Mouse (Mus musculus): ENCODE results near the gene Gpm6a. TPM values are rescaled to one million over a fixed set of nuclear protein-coding genes. Genes with fewer than 3 reads are reported as not detected.

The Gpm6a gene
- 2.4 and 2.7 TPM in 2 replicates for polyA plus RNA-seq (2014; fragmentation: Nextera tagmentation; extraction: Ambion mirVana)

DNA sequence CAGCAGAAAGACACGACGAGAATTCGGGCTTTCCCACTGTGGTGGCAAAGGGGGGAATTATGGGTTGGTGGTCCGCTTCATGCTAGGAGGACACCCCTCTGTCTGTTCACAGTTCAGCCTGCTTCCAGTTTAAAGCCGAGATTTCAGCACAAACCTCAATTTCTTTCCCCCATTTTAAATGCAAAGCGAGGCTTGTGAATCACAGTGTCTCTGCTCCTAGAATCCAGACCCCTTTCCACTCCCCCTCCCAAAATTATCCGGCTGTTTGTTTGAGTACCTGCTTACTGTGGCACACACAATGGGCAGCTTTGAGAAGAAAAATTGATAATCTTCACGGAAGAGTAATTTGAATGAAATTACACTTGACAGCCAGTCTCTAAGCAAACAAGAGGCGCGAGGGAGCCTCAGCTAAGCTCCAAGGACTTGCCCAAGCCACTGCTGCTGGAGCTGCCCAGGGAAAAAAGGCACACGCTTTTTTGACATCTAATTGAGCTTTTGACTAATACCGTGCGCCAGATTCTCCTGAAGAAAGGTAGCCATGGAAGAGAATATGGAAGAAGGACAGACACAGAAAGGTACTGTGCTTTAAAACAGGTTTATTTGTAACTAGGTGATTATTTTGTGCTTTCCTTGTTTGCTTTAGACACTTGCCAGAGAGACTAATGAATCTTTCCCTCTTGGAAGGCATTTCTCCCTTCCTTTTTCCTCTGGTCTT, at the start of gene Gpm6a:
TSS of gene Gpm6a (plus strand) at position 103 of the 715 bp plus-strand sequence.
- DNase-seq (ENCODE audit: low spot score): no peak
- no peak within 1 kb of the TSS for H3K4me3 ChIP-seq (ENCODE audit: low read depth, low read length)
- ATAC-seq (ENCODE audit: insufficient number of reproducible peaks, low FRiP score, low TSS enrichment, low read depth): no peak
- no peaks in the 10 kb centered on the region for H3K4me1 ChIP-seq (ENCODE audit: control insufficient read depth, insufficient read depth, low read length)
- no peak within 1 kb of the TSS for H3K27ac ChIP-seq (replicated peaks; ENCODE audit: low read depth, low read length)
- no peaks in the 10 kb centered on the region for H3K9me3 ChIP-seq (ENCODE audit: control insufficient read depth, low read length)
- H3K36me3 ChIP-seq (ENCODE audit: control insufficient read depth, insufficient read depth, low read length): no peaks in the 10 kb centered on the region
- no peaks in the 10 kb centered on the region for H3K27me3 ChIP-seq (ENCODE audit: control insufficient read depth, insufficient read depth, low read length)
- WGBS: 40% methylated on average over 13 of the region's 13 CpGs
- peak within 1 kb of the TSS; percentile 20 for H3K4me2 ChIP-seq (ENCODE audit: low read depth, severe bottlenecking)
- no peak within 1 kb of the TSS for H3K9ac ChIP-seq (ENCODE audit: low read length)

DNA sequence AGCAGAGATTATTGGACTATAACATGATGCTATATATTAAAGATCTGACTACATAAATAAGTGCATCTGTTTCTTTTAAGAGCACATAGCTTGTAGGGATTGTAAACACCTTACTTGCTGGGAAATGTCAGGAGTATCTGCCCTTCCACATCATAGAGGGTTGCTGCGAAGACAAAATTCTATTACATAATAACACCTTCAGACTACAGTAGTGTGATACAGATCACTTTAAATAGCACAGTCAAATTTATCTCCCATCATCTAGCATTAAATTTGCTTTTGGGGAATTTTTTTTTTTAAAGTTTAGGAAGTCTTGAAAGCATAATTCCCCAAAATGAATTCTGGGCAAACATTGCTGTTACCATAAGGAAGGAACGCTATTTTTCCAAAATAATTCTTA, 41.8 kb upstream of the Gpm6a start:
- H3K27ac ChIP-seq (replicated peaks; ENCODE audit: low read depth, low read length): no peak overlapping the region
- DNase-seq (ENCODE audit: low spot score) (no peak), ATAC-seq (ENCODE audit: insufficient number of reproducible peaks, low FRiP score, low TSS enrichment, low read depth) (no peak)
- H3K9me3 ChIP-seq (ENCODE audit: control insufficient read depth, low read length): no peaks in the 10 kb centered on the region
- H3K4me3 ChIP-seq (ENCODE audit: low read depth, low read length): no peak overlapping the region
- H3K4me2 ChIP-seq (ENCODE audit: low read depth, severe bottlenecking): no peak overlapping the region
- WGBS: 95% methylated on average over 2 of the region's 2 CpGs
- H3K27me3 ChIP-seq (ENCODE audit: control insufficient read depth, insufficient read depth, low read length): no peaks in the 10 kb centered on the region
- no peaks in the 10 kb centered on the region for H3K36me3 ChIP-seq (ENCODE audit: control insufficient read depth, insufficient read depth, low read length)
- H3K9ac ChIP-seq (ENCODE audit: low read length): no peak overlapping the region
- no peaks in the 10 kb centered on the region for H3K4me1 ChIP-seq (ENCODE audit: control insufficient read depth, insufficient read depth, low read length)

DNA sequence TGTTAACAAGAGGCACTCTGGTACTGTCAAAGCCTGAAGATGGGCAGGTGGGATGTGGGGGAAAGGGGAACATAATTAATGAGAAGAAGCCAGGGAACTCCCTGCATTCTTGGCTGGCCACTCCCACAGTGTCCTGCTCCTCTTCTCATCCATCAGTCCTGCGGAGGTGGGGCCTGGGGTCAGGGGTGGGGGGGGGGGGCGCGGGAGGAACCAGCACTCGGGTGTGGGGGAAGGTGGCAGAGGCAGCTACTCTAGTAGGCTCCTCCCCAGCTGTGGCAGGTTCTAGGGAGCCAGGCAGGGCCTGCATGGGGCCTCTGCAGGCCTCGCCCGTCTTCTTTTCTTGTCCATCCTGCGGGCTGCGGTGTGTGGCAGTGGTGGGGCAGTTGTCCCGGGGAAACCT, 36.9 kb upstream of the Gpm6a start:
- no peak overlapping the region for H3K4me3 ChIP-seq (ENCODE audit: low read depth, low read length)
- WGBS: 72% methylated on average over 4 of the region's 9 CpGs
- ATAC-seq (ENCODE audit: insufficient number of reproducible peaks, low FRiP score, low TSS enrichment, low read depth) (no peak), DNase-seq (ENCODE audit: low spot score) (no peak)
- H3K36me3 ChIP-seq (ENCODE audit: control insufficient read depth, insufficient read depth, low read length): no peaks in the 10 kb centered on the region
- H3K27ac ChIP-seq (replicated peaks; ENCODE audit: low read depth, low read length): no peak overlapping the region
- H3K9ac ChIP-seq (ENCODE audit: low read length): no peak overlapping the region
- no peaks in the 10 kb centered on the region for H3K4me1 ChIP-seq (ENCODE audit: control insufficient read depth, insufficient read depth, low read length)
- no peak overlapping the region for H3K4me2 ChIP-seq (ENCODE audit: low read depth, severe bottlenecking)
- no peaks in the 10 kb centered on the region for H3K9me3 ChIP-seq (ENCODE audit: control insufficient read depth, low read length)
- no peaks in the 10 kb centered on the region for H3K27me3 ChIP-seq (ENCODE audit: control insufficient read depth, insufficient read depth, low read length)

DNA sequence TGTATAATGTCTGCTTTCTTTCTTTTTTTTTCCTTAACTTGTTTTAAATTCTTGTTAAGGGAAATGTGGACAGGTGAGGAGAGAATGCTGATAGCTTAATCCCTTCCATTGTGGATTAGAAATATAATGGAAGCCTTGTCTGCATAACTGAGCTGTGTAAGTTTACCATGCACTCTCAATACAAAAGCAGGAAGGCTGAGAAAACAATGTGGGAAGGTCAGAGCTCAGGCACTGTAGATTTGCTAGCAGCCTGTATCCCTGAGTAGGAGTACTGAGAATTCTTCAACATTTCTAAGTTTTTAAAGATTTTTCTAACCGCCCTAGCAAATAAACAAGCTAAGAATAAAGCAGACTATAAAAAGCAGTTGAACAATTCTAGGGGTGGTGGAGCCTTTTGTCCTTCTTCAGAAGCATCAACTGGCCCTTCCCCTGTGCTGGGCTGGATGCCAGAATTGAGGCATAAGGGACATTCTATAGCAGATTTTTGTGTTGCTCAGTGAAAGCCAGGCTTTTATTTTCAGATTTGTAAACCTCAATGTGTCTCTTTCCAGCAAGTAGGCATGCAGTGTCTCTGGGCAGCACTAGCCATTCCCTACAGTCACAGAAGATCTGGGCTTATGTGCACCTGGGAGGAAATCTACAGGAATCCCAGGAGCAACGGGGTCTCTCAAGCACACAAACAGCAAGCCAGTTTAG, 32.3 kb upstream of the Gpm6a start:
- no peak overlapping the region for H3K4me2 ChIP-seq (ENCODE audit: low read depth, severe bottlenecking)
- ATAC-seq (ENCODE audit: insufficient number of reproducible peaks, low FRiP score, low TSS enrichment, low read depth) (no peak), DNase-seq (ENCODE audit: low spot score) (no peak)
- no peaks in the 10 kb centered on the region for H3K9me3 ChIP-seq (ENCODE audit: control insufficient read depth, low read length)
- no peaks in the 10 kb centered on the region for H3K4me1 ChIP-seq (ENCODE audit: control insufficient read depth, insufficient read depth, low read length)
- no peaks in the 10 kb centered on the region for H3K27me3 ChIP-seq (ENCODE audit: control insufficient read depth, insufficient read depth, low read length)
- no peak overlapping the region for H3K9ac ChIP-seq (ENCODE audit: low read length)
- no peak overlapping the region for H3K27ac ChIP-seq (replicated peaks; ENCODE audit: low read depth, low read length)
- 65% methylated on average over 2 of the region's 2 CpGs for WGBS
- H3K4me3 ChIP-seq (ENCODE audit: low read depth, low read length): no peak overlapping the region
- no peaks in the 10 kb centered on the region for H3K36me3 ChIP-seq (ENCODE audit: control insufficient read depth, insufficient read depth, low read length)

DNA sequence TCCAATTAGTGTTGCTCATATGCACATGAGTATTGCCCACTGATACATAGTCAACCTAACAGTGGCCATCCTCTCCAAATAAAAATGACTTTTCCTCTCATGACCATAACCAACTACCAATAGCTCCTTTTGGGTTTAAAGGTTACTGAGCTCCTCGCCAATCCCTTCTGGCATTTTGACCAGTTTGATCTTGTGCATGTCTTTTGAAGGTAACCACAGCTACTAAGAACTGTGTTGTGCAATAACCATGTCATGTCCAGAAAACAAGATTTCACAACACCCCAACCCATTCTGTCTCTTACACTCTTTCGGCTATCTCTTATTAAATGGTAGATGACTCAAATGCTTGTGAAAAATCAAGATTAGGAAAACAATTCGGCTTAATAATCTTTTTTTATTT, 29.7 kb upstream of the Gpm6a start:
- Histone ChIP-seq H3K27me3 (ENCODE audit: control insufficient read depth, insufficient read depth, low read length) (no peaks in the 10 kb centered on the region), H3K4me1 (ENCODE audit: control insufficient read depth, insufficient read depth, low read length) (no peaks in the 10 kb centered on the region), H3K4me3 (ENCODE audit: low read depth, low read length) (no peak overlapping the region), H3K27ac (replicated peaks; ENCODE audit: low read depth, low read length) (no peak overlapping the region), H3K9ac (ENCODE audit: low read length) (no peak overlapping the region), H3K9me3 (ENCODE audit: control insufficient read depth, low read length) (no peaks in the 10 kb centered on the region), H3K36me3 (ENCODE audit: control insufficient read depth, insufficient read depth, low read length) (no peaks in the 10 kb centered on the region), H3K4me2 (ENCODE audit: low read depth, severe bottlenecking) (no peak overlapping the region)
- 80% methylated on average over 3 of the region's 3 CpGs for WGBS
- ATAC-seq (ENCODE audit: insufficient number of reproducible peaks, low FRiP score, low TSS enrichment, low read depth) (no peak), DNase-seq (ENCODE audit: low spot score) (no peak)

DNA sequence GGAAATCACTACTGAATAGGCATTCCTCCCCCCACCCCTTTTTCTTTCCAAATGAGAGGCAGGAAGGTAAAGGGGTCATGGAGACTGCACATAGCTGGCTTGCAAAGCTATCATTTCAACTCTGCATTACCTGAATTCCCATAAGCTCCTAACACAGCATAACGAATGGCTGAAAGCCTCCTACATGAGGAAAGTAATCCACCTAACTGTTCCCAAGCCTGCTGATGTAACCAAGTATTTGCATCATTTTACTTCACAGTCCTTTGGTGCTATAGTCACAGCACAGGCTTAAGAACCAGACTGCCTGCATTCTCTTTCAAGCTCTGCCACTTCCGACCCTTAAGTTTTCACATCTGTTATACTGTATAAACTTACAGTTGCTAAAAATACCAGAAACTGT, 22.3 kb upstream of the Gpm6a start:
- WGBS: 66% methylated on average over 2 of the region's 2 CpGs
- no peaks in the 10 kb centered on the region for H3K4me1 ChIP-seq (ENCODE audit: control insufficient read depth, insufficient read depth, low read length)

DNA sequence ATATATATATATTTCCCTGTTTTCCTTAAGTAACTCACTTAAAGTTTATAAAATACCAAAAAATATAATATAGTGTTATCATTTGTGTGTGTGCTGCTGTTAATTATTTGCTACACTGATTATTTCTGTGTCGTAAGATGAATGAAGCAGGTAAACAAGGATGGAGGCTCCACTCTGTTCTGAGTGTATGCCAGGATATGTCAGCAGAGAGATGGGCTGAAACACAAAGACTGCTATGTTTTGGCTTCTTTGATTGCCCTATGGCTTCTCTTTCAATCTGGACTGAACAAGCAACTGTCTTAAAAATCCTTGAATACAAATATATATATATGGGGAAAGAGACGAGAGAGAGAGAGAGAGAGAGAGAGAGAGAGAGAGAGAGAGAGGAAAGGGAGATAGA, 1.3 kb upstream of the Gpm6a start:
- H3K9me3 ChIP-seq (ENCODE audit: control insufficient read depth, low read length): no peaks in the 10 kb centered on the region
- H3K4me2 ChIP-seq (ENCODE audit: low read depth, severe bottlenecking): no peak overlapping the region

More for the DNA sequence above, 22.3 kb upstream of the Gpm6a start:
- no peak overlapping the region for H3K4me3 ChIP-seq (ENCODE audit: low read depth, low read length)
- no peaks in the 10 kb centered on the region for H3K36me3 ChIP-seq (ENCODE audit: control insufficient read depth, insufficient read depth, low read length)
- DNase-seq (ENCODE audit: low spot score) (no peak), ATAC-seq (ENCODE audit: insufficient number of reproducible peaks, low FRiP score, low TSS enrichment, low read depth) (no peak; the same call in 1 of the 2 replicates)
- no peak overlapping the region for H3K9ac ChIP-seq (ENCODE audit: low read length)
- H3K9me3 ChIP-seq (ENCODE audit: control insufficient read depth, low read length): no peaks in the 10 kb centered on the region
- H3K27me3 ChIP-seq (ENCODE audit: control insufficient read depth, insufficient read depth, low read length): no peaks in the 10 kb centered on the region
- H3K27ac ChIP-seq (replicated peaks; ENCODE audit: low read depth, low read length): no peak overlapping the region
- H3K4me2 ChIP-seq (ENCODE audit: low read depth, severe bottlenecking): no peak overlapping the region

DNA sequence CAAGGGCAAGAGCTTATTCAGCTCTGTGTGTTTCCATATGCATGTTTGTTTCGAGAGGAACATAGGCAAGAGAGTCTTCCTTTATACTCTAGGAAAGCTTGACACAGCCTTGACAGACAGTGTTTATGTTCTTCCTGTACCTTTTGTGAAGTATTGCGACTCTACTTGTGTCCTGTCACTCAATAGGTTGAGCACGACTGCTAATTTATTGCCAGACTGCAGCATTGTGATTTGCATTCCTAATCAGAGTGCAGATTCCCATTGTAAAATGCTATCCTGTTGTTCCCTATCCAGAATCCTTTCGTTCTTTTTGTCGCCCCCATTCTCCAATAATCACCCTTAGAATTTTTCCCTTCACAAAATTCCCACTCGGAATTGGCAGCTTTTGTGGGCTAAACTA, 613 bp upstream of the Gpm6a start:
- ATAC-seq (ENCODE audit: insufficient number of reproducible peaks, low FRiP score, low TSS enrichment, low read depth): no peak
- no peaks in the 10 kb centered on the region for H3K4me1 ChIP-seq (ENCODE audit: control insufficient read depth, insufficient read depth, low read length)
- no peak overlapping the region for H3K4me2 ChIP-seq (ENCODE audit: low read depth, severe bottlenecking)
- DNase-seq (ENCODE audit: low spot score): no peak
- H3K36me3 ChIP-seq (ENCODE audit: control insufficient read depth, insufficient read depth, low read length): no peaks in the 10 kb centered on the region
- H3K9me3 ChIP-seq (ENCODE audit: control insufficient read depth, low read length): no peaks in the 10 kb centered on the region
- no peak overlapping the region for H3K9ac ChIP-seq (ENCODE audit: low read length)
- WGBS: 66% methylated on average over 6 of the region's 6 CpGs
- no peaks in the 10 kb centered on the region for H3K27me3 ChIP-seq (ENCODE audit: control insufficient read depth, insufficient read depth, low read length)
- no peak overlapping the region for H3K27ac ChIP-seq (replicated peaks; ENCODE audit: low read depth, low read length)
- no peak overlapping the region for H3K4me3 ChIP-seq (ENCODE audit: low read depth, low read length)

More for the DNA sequence above, 1.3 kb upstream of the Gpm6a start:
- 90% methylated on average over 2 of the region's 2 CpGs for WGBS
- H3K27ac ChIP-seq (replicated peaks; ENCODE audit: low read depth, low read length): no peak overlapping the region
- H3K27me3 ChIP-seq (ENCODE audit: control insufficient read depth, insufficient read depth, low read length): no peaks in the 10 kb centered on the region
- ATAC-seq (ENCODE audit: insufficient number of reproducible peaks, low FRiP score, low TSS enrichment, low read depth): no peak
- no peak overlapping the region for H3K4me3 ChIP-seq (ENCODE audit: low read depth, low read length)
- DNase-seq (ENCODE audit: low spot score): no peak
- H3K4me1 ChIP-seq (ENCODE audit: control insufficient read depth, insufficient read depth, low read length): no peaks in the 10 kb centered on the region
- no peak overlapping the region for H3K9ac ChIP-seq (ENCODE audit: low read length)
- no peaks in the 10 kb centered on the region for H3K36me3 ChIP-seq (ENCODE audit: control insufficient read depth, insufficient read depth, low read length)

Measured in limb, embryonic 11.5 days (tissue).